Mouse (Mus musculus) embryonic fibroblast, embryonic 13.5 days (primary cell): Measurements from ENCODE around the gene Nup153.

ENCODE experiments used
- CTCF ChIP-seq: IDR thresholded peaks from 2 replicates; pipeline ENCODE4 v1.5.1; 2011; ENCODE audit warnings: mild to moderate bottlenecking, control low read depth, low read length, moderate library complexity, borderline replicate concordance; ENCODE audit not compliant: insufficient read depth
- POLR2A ChIP-seq: IDR thresholded peaks from 2 replicates; pipeline ENCODE4 v1.6.1; 2011; ENCODE audit warnings: low read depth, mild to moderate bottlenecking, control low read depth, low read length, moderate library complexity

DNA sequence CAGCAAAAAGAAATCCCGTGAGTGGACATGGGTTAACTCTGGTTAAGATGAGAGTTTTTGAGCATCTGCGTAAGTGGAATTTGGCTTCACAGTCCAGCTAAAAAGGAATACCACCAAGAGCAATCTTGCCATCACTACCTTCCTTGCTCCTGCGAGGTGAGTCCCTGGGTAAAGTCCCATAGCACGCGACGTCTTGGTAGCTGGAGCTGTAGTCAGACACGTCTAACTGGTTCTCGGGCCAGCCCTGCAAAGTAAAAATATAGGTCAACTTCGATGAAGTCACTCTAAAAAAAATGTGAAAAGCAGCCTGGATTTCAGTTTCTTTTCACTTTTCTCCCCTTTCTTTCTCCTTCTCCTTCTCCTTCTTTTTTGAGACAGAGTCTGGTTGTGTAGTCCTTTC is 35.5 kb upstream of the Nup153 start:
- TF ChIP-seq CTCF (no peak), POLR2A (no peak)
